In the genomic region with DNA sequence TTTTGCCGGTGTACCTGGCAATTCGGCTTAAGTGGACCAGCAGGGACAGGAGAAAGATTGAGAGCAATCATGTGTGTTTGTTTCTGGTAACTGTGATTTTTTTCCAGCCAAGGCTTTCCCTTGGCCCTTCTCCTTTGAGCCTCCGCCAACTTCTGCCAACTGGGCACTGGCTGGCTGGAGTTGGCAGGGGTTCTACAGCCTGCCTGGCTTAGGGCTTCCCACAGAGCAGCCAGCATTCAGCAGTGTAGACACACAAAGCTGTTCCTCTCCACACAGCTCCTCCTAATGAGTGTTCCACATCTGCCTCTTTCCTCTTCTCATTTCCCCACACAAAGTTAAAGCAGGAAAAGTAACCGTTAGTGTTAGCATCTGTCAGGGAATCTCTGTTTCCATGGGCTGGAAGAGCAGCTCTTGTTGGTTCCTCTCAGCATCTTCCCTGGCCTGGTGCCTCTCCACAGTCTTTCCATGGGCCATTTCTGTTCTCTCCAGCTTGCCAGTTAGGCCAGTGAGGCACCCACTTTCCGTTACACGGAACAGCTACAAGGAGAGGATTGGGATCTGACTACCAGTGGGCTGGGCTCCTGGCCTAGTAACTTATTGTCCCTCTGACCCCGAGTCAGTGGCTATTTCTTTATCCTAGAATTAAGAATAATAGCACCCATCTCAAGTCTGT, we compare ENCODE assay signal across 8 mouse cellular contexts.
DNase-seq lines count a peak whose midpoint lies in the region; ATAC-seq and TF ChIP-seq lines count a peak whose summit lies in the region.

No protein-coding gene starts in this region.

- TF ChIP-seq CTCF in intestine, postnatal 0 days (IDR thresholded peaks at IDR 0.05; ENCODE audit: low read depth): no peak

- H3K4me2 ChIP-seq in heart, embryonic 11.5 days: no peak overlapping the region
- H3K4me2 ChIP-seq in intestine, postnatal 0 days (replicated peaks; ENCODE audit: low read depth): no peak overlapping the region

- H3K9me3 ChIP-seq in heart, embryonic 11.5 days (replicated peaks; ENCODE audit: control insufficient read depth, low read length): no peaks in the 10 kb centered on the region
- H3K9me3 ChIP-seq in intestine, postnatal 0 days (ENCODE audit: control insufficient read depth): no peaks in the 10 kb centered on the region

- no peaks in the 10 kb centered on the region for H3K27me3 ChIP-seq in heart, embryonic 11.5 days (ENCODE audit: control insufficient read depth, insufficient read depth, low read length)
- H3K27me3 ChIP-seq in intestine, postnatal 0 days (replicated peaks; ENCODE audit: control insufficient read depth, insufficient read depth, low read length): no peaks in the 10 kb centered on the region

- no peak overlapping the region for H3K9ac ChIP-seq in heart, embryonic 11.5 days (ENCODE audit: low read depth, low read length)
- H3K9ac ChIP-seq in intestine, postnatal 0 days (ENCODE audit: low read depth, low read length): no peak overlapping the region

- no peak for ATAC-seq in heart, embryonic 11.5 days (replicated peaks; ENCODE audit: insufficient number of reproducible peaks, low FRiP score, low TSS enrichment)
- ATAC-seq in intestine, postnatal 0 days: no peak

- 81% methylated on average over 7 of the region's 7 CpGs for WGBS in heart, embryonic 11.5 days (ENCODE audit: insufficient replicate concordance)
- WGBS in intestine, postnatal 0 days: 80% methylated on average over 7 of the region's 7 CpGs

- H3K4me1 ChIP-seq in heart, embryonic 11.5 days (ENCODE audit: control insufficient read depth, insufficient read depth, low read length): no peaks in the 10 kb centered on the region
- H3K4me1 ChIP-seq in intestine, postnatal 0 days (replicated peaks; ENCODE audit: control insufficient read depth, insufficient read depth, low read length): no peaks in the 10 kb centered on the region

- peak; percentile 72 for DNase-seq in heart, adult 18-20 months
- DNase-seq in cerebellum, adult 18-20 months: peak; percentile 93 to 95
- peak; percentile 68 for DNase-seq in gastrocnemius, postnatal 25 days
- DNase-seq in layer of hippocampus, postnatal 36 days: peak; percentile 72 to 77
- DNase-seq in right cerebral cortex, postnatal 14 days: peak; percentile 43
- DNase-seq in testis, postnatal 10 days (ENCODE audit: low spot score): no peak

- H3K27ac ChIP-seq in heart, embryonic 11.5 days (ENCODE audit: low read depth, low read length): no peak overlapping the region
- H3K27ac ChIP-seq in intestine, postnatal 0 days (ENCODE audit: low read depth, low read length): no peak overlapping the region

- H3K36me3 ChIP-seq in heart, embryonic 11.5 days (ENCODE audit: control insufficient read depth, insufficient read depth, low read length): no peaks in the 10 kb centered on the region
- H3K36me3 ChIP-seq in intestine, postnatal 0 days (ENCODE audit: control insufficient read depth, insufficient read depth): no peaks in the 10 kb centered on the region

- no peak overlapping the region for H3K4me3 ChIP-seq in heart, embryonic 11.5 days (ENCODE audit: low read depth, low read length)
- no peak overlapping the region for H3K4me3 ChIP-seq in intestine, postnatal 0 days (ENCODE audit: low read depth, low read length)
